Mouse (Mus musculus): ENCODE measurements around the gene B4galnt4. TPM values are rescaled to one million over a fixed set of nuclear protein-coding genes. Genes with fewer than 3 reads are reported as not detected.
"Not testable (repeated sequence)": the region's sequence is repeated elsewhere in the genome, so short reads cannot be mapped to it uniquely, and the experiment has no call there.

Gene B4galnt4
- total RNA-seq (2021), result under 1 TPM; 0.07 to 0.14 TPM
- long read RNA-seq, experiment 1, result 0 reads
- long read RNA-seq, experiment 2, result 0 reads

GRCm38 (mm10) chr7:141060426-141061242 lies at the start of gene B4galnt4:
Gene B4galnt4, plus strand, starts transcription at chr7:141061104.
- DNase-seq, result peak; percentile 65 to 66
- intact Hi-C loops (cut with DNase I), result no loop called here

GRCm38 (mm10) chr7:141011238-141011770 lies 49.6 kb upstream of the B4galnt4 start:
- intact Hi-C loops (cut with DNase I), result no loop called here
- DNase-seq, result no peak

GRCm38 (mm10) chr7:141016707-141017697 lies 43.9 kb upstream of the B4galnt4 start:
- intact Hi-C loops (cut with DNase I), result no loop called here
- no peak for DNase-seq

- DNase-seq; intact Hi-C loops (cut with DNase I): not testable (repeated sequence)
Observed at GRCm38 (mm10) chr7:141017824-141018223, 43.1 kb upstream of the B4galnt4 start, which contains the start of gene Ifitm6. Gene Ifitm6, minus strand, starts transcription at chr7:141017924.

GRCm38 (mm10) chr7:141019028-141019427 lies 41.9 kb upstream of the B4galnt4 start:
- intact Hi-C loops (cut with DNase I), result no loop called here
- no peak for DNase-seq

GRCm38 (mm10) chr7:141021489-141022449 lies 39.1 kb upstream of the B4galnt4 start:
- no peak for DNase-seq
- intact Hi-C loops (cut with DNase I), result no loop called here

GRCm38 (mm10) chr7:141024865-141025838 lies 35.8 kb upstream of the B4galnt4 start:
- no peak for DNase-seq
- intact Hi-C loops (cut with DNase I), result no loop called here

GRCm38 (mm10) chr7:141026097-141026739 lies 34.7 kb upstream of the B4galnt4 start:
- DNase-seq, result no peak
- intact Hi-C loops (cut with DNase I), result no loop called here

GRCm38 (mm10) chr7:141026740-141027098 lies 34.2 kb upstream of the B4galnt4 start:
- DNase-seq, result no peak
- intact Hi-C loops (cut with DNase I), result no loop called here

- no peak for DNase-seq
- intact Hi-C loops (cut with DNase I), result no loop called here
Observed at GRCm38 (mm10) chr7:141028831-141029230, 32.1 kb upstream of the B4galnt4 start, which contains the start of gene Gm17387. Gene Gm17387, plus strand, starts transcription at chr7:141029131.

- DNase-seq, result no peak
- intact Hi-C loops (cut with DNase I), result no loop called here
Observed at GRCm38 (mm10) chr7:141030390-141030789, 30.5 kb upstream of the B4galnt4 start.

GRCm38 (mm10) chr7:141032458-141033167 lies 28.3 kb upstream of the B4galnt4 start:
- no peak for DNase-seq

GRCm38 (mm10) chr7:141036624-141037023 lies 24.3 kb upstream of the B4galnt4 start:
- DNase-seq; intact Hi-C loops (cut with DNase I): not testable (repeated sequence)

More at GRCm38 (mm10) chr7:141032458-141033167, 28.3 kb upstream of the B4galnt4 start:
- intact Hi-C loops (cut with DNase I), result no loop called here

- intact Hi-C loops (cut with DNase I), result no loop called here
- DNase-seq, result no peak
Observed at GRCm38 (mm10) chr7:141038090-141039032, 22.5 kb upstream of the B4galnt4 start.

GRCm38 (mm10) chr7:141039386-141040107 lies 21.4 kb upstream of the B4galnt4 start:
- intact Hi-C loops (cut with DNase I), result no loop called here
- DNase-seq, result no peak

Data from heart, postnatal 14 days (tissue).